Mouse (Mus musculus) midbrain, postnatal 0 days (tissue): Measurements from ENCODE around the gene A930004D18Rik. TPM values are rescaled to one million over a fixed set of nuclear protein-coding genes. Genes with fewer than 3 reads are reported as not detected.

Experiments used
- ATAC-seq: fragments of 200-750 bp; cut with Nextera tagmentation; 2 replicates; pipeline ENCODE4 v1.8.0; 2017; ENCODE audit warnings: moderate number of reproducible peaks, mild to moderate bottlenecking, moderate TSS enrichment, moderate library complexity; ENCODE audit not compliant: low FRiP score
- DNase-seq: peaks from one replicate; pipeline ENCODE4 v3.0.0-alpha.2; 2015; ENCODE audit warnings: low spot score
- H3K27ac ChIP-seq: fragments of 300-500 bp; sonication (generic); 2 replicates; pipeline ENCODE4 v1.5.1; 2014; ENCODE audit warnings: low read depth, mild to moderate bottlenecking, low read length, mixed read lengths
- H3K27me3 ChIP-seq: fragments of 300-500 bp; sonication (generic); 2 replicates; pipeline ENCODE4 v1.6.1; 2014; ENCODE audit warnings: low read length, control low read depth, mixed read lengths; ENCODE audit not compliant: insufficient read depth
- H3K36me3 ChIP-seq: fragments of 300-500 bp; sonication (generic); 2 replicates; pipeline ENCODE4 v1.6.1; 2014; ENCODE audit warnings: low read length, control low read depth, mixed read lengths; ENCODE audit not compliant: insufficient read depth
- H3K4me1 ChIP-seq: fragments of 300-500 bp; sonication (generic); 2 replicates; pipeline ENCODE4 v1.6.1; 2014; ENCODE audit warnings: mild to moderate bottlenecking, control low read depth, antibody characterized with exemption, low read length, mixed read lengths; ENCODE audit not compliant: insufficient read depth
- H3K4me2 ChIP-seq: fragments of 300-500 bp; sonication (generic); 2 replicates; pipeline ENCODE4 v1.6.1; 2014; ENCODE audit warnings: low read depth, mild to moderate bottlenecking, low read length, mixed read lengths; ENCODE audit not compliant: poor library complexity, severe bottlenecking
- H3K4me3 ChIP-seq: fragments of 300-500 bp; sonication (generic); 2 replicates; pipeline ENCODE4 v1.5.1; 2014; ENCODE audit warnings: low read depth, mild to moderate bottlenecking, low read length, moderate library complexity
- H3K9ac ChIP-seq: fragments of 300-500 bp; sonication (generic); replicated peaks from 2 replicates; pipeline ENCODE4 v1.6.1; 2014; ENCODE audit warnings: mild to moderate bottlenecking, low read length, moderate library complexity, mixed read lengths; ENCODE audit not compliant: poor library complexity, severe bottlenecking
- H3K9me3 ChIP-seq: fragments of 300-500 bp; sonication (generic); 2 replicates; pipeline ENCODE4 v1.6.1; 2016; ENCODE audit warnings: low read length, control low read depth
- CTCF ChIP-seq: IDR thresholded peaks from 2 replicates; pipeline ENCODE4 v1.5.1; 2016; ENCODE audit warnings: antibody characterized with exemption, mild to moderate bottlenecking
- WGBS: fragments of 180-500 bp; shearing (Covaris S2); extraction: QIAGEN DNeasy Blood & Tissue Kit; methylation state at CpG from one replicate; pipeline ENCODE4 v1.1.7; 2014; 5-methylcytosine and 5-hydroxymethylcytosine counted together
- polyA plus RNA-seq: library from polyadenylated mRNA; unstranded; fragments of >200 nt; fragmentation: Nextera tagmentation; extraction: Ambion mirVana; gene quantifications from 2 replicates; pipeline ENCODE4 v1.2.1, GENCODE M21; 2015
- total RNA-seq: library from RNA; depleted of rRNA; stranded (reverse); fragments of >200 nt; gene quantifications from 2 replicates; pipeline ENCODE4 v1.2.3, GENCODE M21; 2014

Gene A930004D18Rik
- total and polyA plus RNA-seq, 2 experiments from 2014 or later = 3.6 to 10.3 TPM

DNA sequence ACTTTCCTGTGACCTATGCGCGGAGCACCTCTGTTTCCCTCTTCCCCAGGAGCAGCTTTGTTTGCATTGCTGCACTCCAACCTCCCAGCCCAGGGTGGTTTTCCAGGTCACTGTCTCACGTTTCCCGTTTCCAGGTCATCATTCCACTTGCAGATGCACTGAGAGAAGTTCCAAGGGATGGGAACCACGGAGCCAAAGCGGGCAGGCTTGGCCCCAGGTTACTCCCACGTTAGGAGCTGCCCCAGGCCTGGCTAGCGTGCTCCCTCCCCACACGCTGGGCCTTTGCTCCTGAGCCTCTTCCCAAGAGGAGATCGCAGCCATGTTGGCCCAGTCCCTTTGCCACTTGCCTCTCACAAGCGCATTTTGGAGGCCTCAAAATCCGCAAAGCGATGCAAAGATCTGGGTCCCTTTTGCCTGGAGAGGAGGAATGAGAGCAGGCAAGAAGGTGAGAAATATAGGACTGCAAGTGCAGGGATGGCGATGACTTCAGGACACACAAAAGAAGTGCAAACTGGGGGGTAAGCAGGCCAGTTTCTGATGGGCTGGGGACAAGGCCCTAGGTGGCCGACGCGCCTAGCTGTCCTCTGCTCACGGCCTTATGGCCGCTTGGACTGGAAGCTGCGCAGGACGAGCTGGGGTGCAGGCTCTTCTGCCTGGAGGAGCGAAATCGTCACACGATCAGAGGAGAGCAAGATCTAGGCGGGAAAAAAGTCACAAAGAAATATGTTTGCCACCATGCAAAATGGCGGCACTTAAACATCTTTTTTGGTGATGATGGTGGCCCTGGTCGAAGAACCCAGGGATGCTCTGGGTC is 3.0 kb upstream of the A930004D18Rik start:
- 19% methylated on average over 27 of the region's 27 CpGs for WGBS
- no peaks in the 10 kb centered on the region for H3K36me3 ChIP-seq
- peak overlapping the region; percentile 40 for H3K9ac ChIP-seq
- no peaks in the 10 kb centered on the region for H3K9me3 ChIP-seq
- no peaks in the 10 kb centered on the region for H3K27me3 ChIP-seq
- peak overlapping the region; percentile 55 for H3K27ac ChIP-seq
- ATAC-seq (peak; percentile 35; the same call in 1 of the 2 replicates), DNase-seq (no peak)
- no peak for TF ChIP-seq CTCF
- H3K4me2 ChIP-seq = peak overlapping the region; percentile 45
- no peak overlapping the region for H3K4me3 ChIP-seq
- H3K4me1 ChIP-seq = peaks cover 10% of the 10 kb centered on the region; the same call in 1 of the 2 replicates

GRCm38 (mm10) chr2:18039566-18040290 is 2.2 kb upstream of the A930004D18Rik start:
- Histone ChIP-seq H3K4me1 (peaks cover 10% of the 10 kb centered on the region; the same call in 1 of the 2 replicates), H3K27ac (peak overlapping the region; percentile 55; the same call in 1 of the 2 replicates), H3K36me3 (no peaks in the 10 kb centered on the region), H3K9me3 (no peaks in the 10 kb centered on the region), H3K27me3 (no peaks in the 10 kb centered on the region), H3K9ac (peak overlapping the region; percentile 45; the same call in 1 of the 2 replicates), H3K4me2 (peak overlapping the region; percentile 45), H3K4me3 (peak overlapping the region; percentile 8; the same call in 1 of the 2 replicates)
- ATAC-seq = 0 out of 2 replicates have a peak, but pooled peaks have one; percentile 52
- no peak for DNase-seq
- no peak for TF ChIP-seq CTCF
- 9% methylated on average over 46 of the region's 46 CpGs for WGBS

GRCm38 (mm10) chr2:18038895-18039371 is 1.4 kb upstream of the A930004D18Rik start:
- no peak overlapping the region; the same call in 1 of the 2 replicates for H3K4me2 ChIP-seq
- WGBS = 51% methylated on average over 10 of the region's 10 CpGs
- DNase-seq = no peak
- H3K27me3 ChIP-seq = no peaks in the 10 kb centered on the region
- H3K9ac ChIP-seq = no peak overlapping the region
- H3K9me3 ChIP-seq = no peaks in the 10 kb centered on the region
- H3K36me3 ChIP-seq = no peaks in the 10 kb centered on the region
- TF ChIP-seq CTCF = no peak
- peak; percentile 21; the same call in 1 of the 2 replicates for ATAC-seq
- no peak overlapping the region for H3K4me3 ChIP-seq
- H3K4me1 ChIP-seq = peaks cover 7% of the 10 kb centered on the region; the same call in 1 of the 2 replicates
- no peak overlapping the region for H3K27ac ChIP-seq

GRCm38 (mm10) chr2:18038141-18038752 is 710 bp upstream of the A930004D18Rik start:
- Histone ChIP-seq H3K4me2 (no peak overlapping the region), H3K27me3 (no peaks in the 10 kb centered on the region), H3K4me1 (peaks cover 7% of the 10 kb centered on the region; the same call in 1 of the 2 replicates), H3K9ac (no peak overlapping the region), H3K9me3 (no peaks in the 10 kb centered on the region), H3K27ac (no peak overlapping the region), H3K36me3 (no peaks in the 10 kb centered on the region), H3K4me3 (no peak overlapping the region)
- TF ChIP-seq CTCF = no peak
- WGBS = 61% methylated on average over 3 of the region's 3 CpGs
- ATAC-seq = no peak
- no peak for DNase-seq

- Histone ChIP-seq H3K4me2 (no peak overlapping the region), H3K9me3 (no peaks in the 10 kb centered on the region), H3K9ac (no peak overlapping the region), H3K36me3 (no peaks in the 10 kb centered on the region), H3K27me3 (no peaks in the 10 kb centered on the region), H3K4me3 (no peak overlapping the region), H3K4me1 (peaks cover 10% of the 10 kb centered on the region; the same call in 1 of the 2 replicates), H3K27ac (no peak overlapping the region)
- WGBS = 62% methylated on average over 10 of the region's 10 CpGs
- ATAC-seq = no peak
- no peak for TF ChIP-seq CTCF
- DNase-seq = no peak
Measured at GRCm38 (mm10) chr2:18034371-18035250, 2.9 kb downstream of the A930004D18Rik start.
